In the genomic region with DNA sequence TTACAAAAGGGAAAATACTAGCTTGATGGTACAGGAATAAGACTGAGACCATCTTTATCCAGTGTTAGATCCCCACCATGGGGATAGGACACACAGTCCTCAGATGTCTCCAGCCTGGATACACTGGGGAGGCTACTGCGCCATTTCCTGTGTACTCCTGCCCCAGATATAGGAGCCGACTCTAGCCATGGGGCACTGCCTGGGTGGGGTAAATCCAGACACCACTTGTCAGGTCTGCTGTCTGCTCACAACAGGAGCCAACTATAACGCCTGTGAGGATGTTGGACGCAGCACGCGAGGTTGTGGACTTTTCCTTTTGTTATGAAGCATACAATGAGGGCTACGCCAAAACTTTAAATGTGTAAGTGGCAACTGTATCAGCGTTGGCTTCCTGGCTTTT, we compare ENCODE assay signal across 30 mouse cellular contexts. TPM values are rescaled to one million over a fixed set of nuclear protein-coding genes. Genes with fewer than 3 reads are reported as not detected.
DNase-seq lines count a peak whose midpoint lies in the region; ATAC-seq lines count a peak whose summit lies in the region.
"Had no signal": no experiment of that assay in that cellular context is flagged by ENCODE, and none has a peak within 500 bp of the region (broad histone marks: within the 10 kb centered on the region; RNA-seq: fewer than 3 reads in every experiment).

No protein-coding gene starts in this region.

- intact Hi-C loops in heart, postnatal 14 days (cut with DNase I), result no loop called here

- DNase-seq in heart, postnatal 14 days, result no peak
- no peak for DNase-seq in heart, adult 8-10 months (ENCODE audit: low spot score)
- DNase-seq: adrenal gland, postnatal 10 days; cerebellum, adult 8-10 months; cerebellum, postnatal 25 days; forebrain, postnatal 0 days; kidney, adult 2 months; kidney, postnatal 36 days; liver, postnatal 0 days; lung, postnatal 10 days; right cerebral cortex, adult 18-20 months; spleen, adult 18-20 months; thymus, postnatal 14 days had no signal

- peaks cover 24% of the 10 kb centered on the region for H3K4me1 ChIP-seq in heart, embryonic 11.5 days (ENCODE audit: control insufficient read depth, insufficient read depth, low read length)
- peaks cover 21% of the 10 kb centered on the region for H3K4me1 ChIP-seq in heart, embryonic 16.5 days (ENCODE audit: control insufficient read depth, insufficient read depth, low read length)
- no peaks in the 10 kb centered on the region for H3K4me1 ChIP-seq in embryonic facial prominence, embryonic 15.5 days
- H3K4me1 ChIP-seq in limb, embryonic 15.5 days, result peaks cover 9% of the 10 kb centered on the region; the same call in 1 of the 2 replicates
- 0 out of 2 replicates have a peak, but pooled peaks cover 3% of the 10 kb centered on the region for H3K4me1 ChIP-seq in midbrain, embryonic 13.5 days (replicated peaks)
- H3K4me1 ChIP-seq: intestine, embryonic 15.5 days had no signal

- 0 out of 2 replicates have a peak overlapping the region, but pooled peaks have one; percentile 15 for H3K27ac ChIP-seq in heart, embryonic 11.5 days (ENCODE audit: low read depth, low read length)
- H3K27ac ChIP-seq in heart, embryonic 16.5 days (ENCODE audit: low read length), result peak overlapping the region; percentile 41
- H3K27ac ChIP-seq in embryonic facial prominence, embryonic 15.5 days (replicated peaks), result peak overlapping the region; percentile 35; the same call in 1 of the 2 replicates
- peak overlapping the region; percentile 43 for H3K27ac ChIP-seq in limb, embryonic 15.5 days
- H3K27ac ChIP-seq in midbrain, embryonic 13.5 days, result no peak overlapping the region
- H3K27ac ChIP-seq: hindbrain, postnatal 0 days; intestine, embryonic 15.5 days; layer of hippocampus, adult 2 months; left cerebral cortex, adult 2 months; liver, embryonic 12.5 days; macrophage; midbrain, embryonic 10.5 days; neural tube, embryonic 12.5 days had no signal

- H3K9me3 ChIP-seq in heart, embryonic 11.5 days (replicated peaks; ENCODE audit: control insufficient read depth, low read length), result no peaks in the 10 kb centered on the region
- H3K9me3 ChIP-seq in heart, embryonic 16.5 days (replicated peaks; ENCODE audit: control insufficient read depth, low read length), result no peaks in the 10 kb centered on the region
- no peaks in the 10 kb centered on the region for H3K9me3 ChIP-seq in embryonic facial prominence, embryonic 15.5 days (replicated peaks)
- no peaks in the 10 kb centered on the region for H3K9me3 ChIP-seq in limb, embryonic 15.5 days
- no peaks in the 10 kb centered on the region for H3K9me3 ChIP-seq in midbrain, embryonic 13.5 days
- H3K9me3 ChIP-seq: intestine, embryonic 15.5 days; limb, embryonic 13.5 days; liver, embryonic 12.5 days; midbrain, embryonic 10.5 days; neural tube, embryonic 12.5 days had no signal

- H3K4me3 ChIP-seq in heart, embryonic 11.5 days (ENCODE audit: low read depth, low read length), result no peak overlapping the region
- H3K4me3 ChIP-seq in heart, embryonic 16.5 days (ENCODE audit: low read length), result no peak overlapping the region
- H3K4me3 ChIP-seq in embryonic facial prominence, embryonic 15.5 days (replicated peaks), result no peak overlapping the region
- H3K4me3 ChIP-seq in limb, embryonic 15.5 days, result no peak overlapping the region
- no peak overlapping the region for H3K4me3 ChIP-seq in midbrain, embryonic 13.5 days (replicated peaks)
- H3K4me3 ChIP-seq: intestine, embryonic 15.5 days; layer of hippocampus, adult 2 months; left cerebral cortex, adult 2 months; limb, embryonic 13.5 days; liver, embryonic 12.5 days; midbrain, embryonic 10.5 days; neural tube, embryonic 12.5 days had no signal

- no peak for ATAC-seq in heart, embryonic 11.5 days (replicated peaks; ENCODE audit: insufficient number of reproducible peaks, low FRiP score, low TSS enrichment)
- no peak for ATAC-seq in heart, embryonic 16.5 days (replicated peaks; ENCODE audit: extremely low read depth, insufficient read depth, low FRiP score)
- no peak for ATAC-seq in embryonic facial prominence, embryonic 15.5 days (ENCODE audit: insufficient number of reproducible peaks, low FRiP score, low TSS enrichment, low read depth)
- ATAC-seq in limb, embryonic 15.5 days (ENCODE audit: insufficient number of reproducible peaks, low FRiP score, low TSS enrichment, low read depth), result no peak
- ATAC-seq in midbrain, embryonic 13.5 days, result no peak
- ATAC-seq: activated CD4-positive, CD25-positive, alpha-beta regulatory T cell, adult 4 months; forebrain, postnatal 0 days; hindbrain, postnatal 0 days; intestine, embryonic 15.5 days; liver, embryonic 12.5 days; liver, postnatal 0 days; midbrain, embryonic 16.5 days had no signal

- peaks cover 40% of the 10 kb centered on the region for H3K36me3 ChIP-seq in heart, embryonic 11.5 days (ENCODE audit: control insufficient read depth, insufficient read depth, low read length)
- peaks cover 71% of the 10 kb centered on the region for H3K36me3 ChIP-seq in heart, embryonic 16.5 days (ENCODE audit: control insufficient read depth, insufficient read depth)
- H3K36me3 ChIP-seq in embryonic facial prominence, embryonic 15.5 days, result peaks cover 72% of the 10 kb centered on the region
- peaks cover 71% of the 10 kb centered on the region for H3K36me3 ChIP-seq in limb, embryonic 15.5 days
- peaks cover 42% of the 10 kb centered on the region for H3K36me3 ChIP-seq in midbrain, embryonic 13.5 days

- H3K4me2 ChIP-seq in heart, embryonic 11.5 days, result no peak overlapping the region
- H3K4me2 ChIP-seq in heart, embryonic 16.5 days (ENCODE audit: low read depth, low read length), result no peak overlapping the region
- no peak overlapping the region for H3K4me2 ChIP-seq in embryonic facial prominence, embryonic 15.5 days (replicated peaks)
- H3K4me2 ChIP-seq in limb, embryonic 15.5 days, result no peak overlapping the region
- no peak overlapping the region for H3K4me2 ChIP-seq in midbrain, embryonic 13.5 days (replicated peaks)
- H3K4me2 ChIP-seq: intestine, embryonic 15.5 days; limb, embryonic 13.5 days; liver, embryonic 12.5 days; neural tube, embryonic 12.5 days had no signal

- 0 out of 2 replicates have a peak overlapping the region, but pooled peaks have one; percentile 16 for H3K9ac ChIP-seq in heart, embryonic 11.5 days (ENCODE audit: low read depth, low read length)
- no peak overlapping the region for H3K9ac ChIP-seq in heart, embryonic 16.5 days (ENCODE audit: low read length)
- H3K9ac ChIP-seq in embryonic facial prominence, embryonic 15.5 days, result no peak overlapping the region
- H3K9ac ChIP-seq in limb, embryonic 15.5 days, result no peak overlapping the region
- H3K9ac ChIP-seq in midbrain, embryonic 13.5 days (replicated peaks), result no peak overlapping the region
- H3K9ac ChIP-seq: forebrain, postnatal 0 days; intestine, embryonic 15.5 days; limb, embryonic 13.5 days; liver, embryonic 12.5 days; liver, postnatal 0 days; neural tube, embryonic 12.5 days had no signal

- H3K27me3 ChIP-seq in heart, embryonic 11.5 days (ENCODE audit: control insufficient read depth, insufficient read depth, low read length), result no peaks in the 10 kb centered on the region
- no peaks in the 10 kb centered on the region for H3K27me3 ChIP-seq in heart, embryonic 16.5 days (ENCODE audit: control insufficient read depth, insufficient read depth, low read length)
- H3K27me3 ChIP-seq in embryonic facial prominence, embryonic 15.5 days, result no peaks in the 10 kb centered on the region
- H3K27me3 ChIP-seq in limb, embryonic 15.5 days, result no peaks in the 10 kb centered on the region
- H3K27me3 ChIP-seq in midbrain, embryonic 13.5 days, result no peaks in the 10 kb centered on the region
- H3K27me3 ChIP-seq: CH12.LX; intestine, embryonic 15.5 days; limb, embryonic 13.5 days; liver, embryonic 12.5 days; neural tube, embryonic 12.5 days had no signal

- 71% methylated on average over 8 of the region's 8 CpGs for WGBS in heart, embryonic 11.5 days (ENCODE audit: insufficient replicate concordance)
- WGBS in heart, embryonic 16.5 days, result 70% methylated on average over 8 of the region's 8 CpGs
- WGBS in embryonic facial prominence, embryonic 15.5 days, result 78% methylated on average over 8 of the region's 8 CpGs
- 68% methylated on average over 8 of the region's 8 CpGs for WGBS in limb, embryonic 15.5 days
- WGBS in midbrain, embryonic 13.5 days, result 86% methylated on average over 8 of the region's 8 CpGs

RNA-seq across cellular contexts. Expression of a gene that starts 36.9 kb away (rescaled TPM):
- polyA plus RNA-seq in heart, embryonic 11.5 days (2014; fragmentation: Nextera tagmentation; extraction: Ambion mirVana), result 39.7 and 44.5 TPM in 2 replicates
- 1 to 10 TPM; 3.1 to 5.8 TPM for total RNA-seq in heart, postnatal 14 days (2021)
- 112 TPM in 2 replicates for polyA plus RNA-seq in heart, embryonic 16.5 days (2015; fragmentation: Nextera tagmentation; extraction: Ambion mirVana)
- 1 to 10 TPM in 2 of 4 experiments, under 1 TPM in 2; 0.66 to 1.2 (median 0.93) TPM for total RNA-seq in heart, adult 8-10 months (2022)
- 20.7 and 24.2 TPM in 2 replicates for polyA plus RNA-seq in embryonic facial prominence, embryonic 15.5 days (2015; fragmentation: Nextera tagmentation; extraction: Ambion mirVana)
- polyA plus RNA-seq in limb, embryonic 15.5 days (2015; fragmentation: Nextera tagmentation; extraction: Ambion mirVana), result 17.6 and 35.9 TPM in 2 replicates
- 17.8 and 43.0 TPM in 2 replicates for polyA plus RNA-seq in midbrain, embryonic 13.5 days (2015; fragmentation: Nextera tagmentation; extraction: Ambion mirVana)
- polyA plus RNA-seq: macrophage had no signal
